In genomic region chr16:18342076-18342475, GRCm38 (mm10) we compare ENCODE assay signal across 13 mouse cellular contexts. TPM values are rescaled to one million over a fixed set of nuclear protein-coding genes. Genes with fewer than 3 reads are reported as not detected.
DNase-seq lines count a peak whose midpoint lies in the region; ATAC-seq and TF ChIP-seq lines count a peak whose summit lies in the region.
"Had no signal": no experiment of that assay in that cellular context is flagged by ENCODE, and none has a peak within 500 bp of the region (broad histone marks: within the 10 kb centered on the region; RNA-seq: fewer than 3 reads in every experiment).

No protein-coding gene starts in this region.

- intact Hi-C loops in gastrocnemius, adult 2 months (cut with DNase I), result no loop called here

- H3K9ac ChIP-seq in midbrain, embryonic 13.5 days (replicated peaks), result no peak overlapping the region
- no peak overlapping the region for H3K9ac ChIP-seq in midbrain, embryonic 14.5 days (replicated peaks; ENCODE audit: low read length)
- H3K9ac ChIP-seq in liver, embryonic 12.5 days, result peak overlapping the region; percentile 82

- peak overlapping the region; percentile 75; the same call in 1 of the 2 replicates for H3K4me2 ChIP-seq in midbrain, embryonic 13.5 days (replicated peaks)
- no peak overlapping the region; the same call in 1 of the 2 replicates for H3K4me2 ChIP-seq in midbrain, embryonic 14.5 days (ENCODE audit: low read length)
- H3K4me2 ChIP-seq in liver, embryonic 12.5 days, result peak overlapping the region; percentile 81

- peak overlapping the region; percentile 82 for H3K4me3 ChIP-seq in gastrocnemius, adult 2 months
- H3K4me3 ChIP-seq in midbrain, embryonic 13.5 days (replicated peaks), result no peak overlapping the region
- H3K4me3 ChIP-seq in midbrain, embryonic 14.5 days (replicated peaks; ENCODE audit: low read depth, low read length), result no peak overlapping the region
- H3K4me3 ChIP-seq in liver, embryonic 12.5 days, result peak overlapping the region; percentile 74

- no peak for ATAC-seq in midbrain, embryonic 13.5 days
- no peak for ATAC-seq in midbrain, embryonic 14.5 days (ENCODE audit: low FRiP score, low TSS enrichment)
- peak; percentile 30 for ATAC-seq in liver, embryonic 12.5 days
- ATAC-seq: forebrain, embryonic 16.5 days had no signal

- no peak for TF ChIP-seq CTCF in gastrocnemius, adult 2 months (IDR thresholded peaks at IDR 0.05)

- peaks cover 15% of the 10 kb centered on the region; the same call in 1 of the 2 replicates for H3K36me3 ChIP-seq in midbrain, embryonic 13.5 days
- peaks cover 5% of the 10 kb centered on the region; the same call in 1 of the 2 replicates for H3K36me3 ChIP-seq in midbrain, embryonic 14.5 days (ENCODE audit: control insufficient read depth, insufficient read depth, low read length)
- peaks cover 33% of the 10 kb centered on the region for H3K36me3 ChIP-seq in liver, embryonic 12.5 days

- H3K27me3 ChIP-seq in midbrain, embryonic 13.5 days, result 0 out of 2 replicates have a peak, but pooled peaks cover 4% of the 10 kb centered on the region
- no peaks in the 10 kb centered on the region for H3K27me3 ChIP-seq in midbrain, embryonic 14.5 days (ENCODE audit: control insufficient read depth, insufficient read depth, low read length)
- peaks cover 17% of the 10 kb centered on the region for H3K27me3 ChIP-seq in liver, embryonic 12.5 days (replicated peaks)

- 54% methylated on average over 2 of the region's 2 CpGs for whole genome bisulfite sequencing in midbrain, embryonic 13.5 days
- WGBS in midbrain, embryonic 14.5 days, result 78% methylated on average over 2 of the region's 2 CpGs
- 32% methylated on average over 2 of the region's 2 CpGs for WGBS in liver, embryonic 12.5 days (ENCODE audit: insufficient replicate concordance)

- H3K4me1 ChIP-seq in midbrain, embryonic 13.5 days (replicated peaks), result peaks cover 48% of the 10 kb centered on the region
- peaks cover 24% of the 10 kb centered on the region for H3K4me1 ChIP-seq in midbrain, embryonic 14.5 days (ENCODE audit: control insufficient read depth, insufficient read depth, low read length)
- H3K4me1 ChIP-seq in liver, embryonic 12.5 days, result peaks cover 63% of the 10 kb centered on the region

- H3K9me3 ChIP-seq in midbrain, embryonic 13.5 days, result no peaks in the 10 kb centered on the region
- H3K9me3 ChIP-seq in midbrain, embryonic 14.5 days (ENCODE audit: control insufficient read depth, low read length), result no peaks in the 10 kb centered on the region
- H3K9me3 ChIP-seq in liver, embryonic 12.5 days (replicated peaks), result no peaks in the 10 kb centered on the region

- H3K27ac ChIP-seq in gastrocnemius, adult 2 months, result peak overlapping the region; percentile 90
- no peak overlapping the region for H3K27ac ChIP-seq in midbrain, embryonic 13.5 days
- no peak overlapping the region for H3K27ac ChIP-seq in midbrain, embryonic 14.5 days (replicated peaks; ENCODE audit: low read depth, low read length)
- H3K27ac ChIP-seq in liver, embryonic 12.5 days, result peak overlapping the region; percentile 86

- no peak for DNase-seq in gastrocnemius, adult 2 months
- no peak for DNase-seq in gastrocnemius, adult 8-10 months (ENCODE audit: low spot score in 2 of 2)
- no peak for DNase-seq in midbrain, embryonic 14.5 days
- DNase-seq in layer of hippocampus, adult 8-10 months (ENCODE audit: low spot score in 2 of 2), result no peak
- DNase-seq in cerebellum, adult 9-11 months, result no peak
- DNase-seq in gastrocnemius, postnatal 25 days, result no peak
- DNase-seq: adrenal gland, adult 2 months; cerebellum, adult 11 months; heart, adult 2 months; lung, adult 18-20 months had no signal

RNA-seq across cellular contexts. Expression of gene Tango2, which starts 5.8 kb away (rescaled TPM):
- total RNA-seq in gastrocnemius, adult 2 months (2021), result 10 to 100 TPM; 41.8 to 59.7 TPM
- 10 to 100 TPM; 29.9 to 53.4 (median 43.1) TPM for total RNA-seq in gastrocnemius, adult 8-10 months (2022)
- polyA plus RNA-seq in midbrain, embryonic 13.5 days (2015; fragmentation: Nextera tagmentation; extraction: Ambion mirVana), result 63.1 and 66.5 TPM in 2 replicates
- polyA plus RNA-seq in midbrain, embryonic 14.5 days (2014; fragmentation: Nextera tagmentation; extraction: Ambion mirVana), result 70.0 TPM in 2 replicates
- 76.3 and 79.3 TPM in 2 replicates for polyA plus RNA-seq in liver, embryonic 12.5 days (2016; fragmentation: Nextera tagmentation; extraction: Ambion mirVana)
- total RNA-seq in layer of hippocampus, adult 8-10 months (2022), result 100 to 1,000 TPM; 112 to 138 (median 127) TPM
- 10 to 100 TPM; 37.3 to 37.6 TPM for total RNA-seq in gastrocnemius, postnatal 25 days (2021)

RNA-seq across cellular contexts. Expression of gene Arvcf, which starts 5.9 kb away (rescaled TPM):
- 1 to 10 TPM; 7.0 to 8.9 TPM for total RNA-seq in gastrocnemius, adult 2 months (2021)
- 10 to 100 TPM in 2 of 4 experiments, 1 to 10 TPM in 2; 7.8 to 12.7 (median 9.9) TPM for total RNA-seq in gastrocnemius, adult 8-10 months (2022)
- 109 and 111 TPM in 2 replicates for polyA plus RNA-seq in midbrain, embryonic 13.5 days (2015; fragmentation: Nextera tagmentation; extraction: Ambion mirVana)
- 70.2 and 70.4 TPM in 2 replicates for polyA plus RNA-seq in midbrain, embryonic 14.5 days (2014; fragmentation: Nextera tagmentation; extraction: Ambion mirVana)
- polyA plus RNA-seq in liver, embryonic 12.5 days (2016; fragmentation: Nextera tagmentation; extraction: Ambion mirVana), result 12.6 and 12.9 TPM in 2 replicates
- total RNA-seq in layer of hippocampus, adult 8-10 months (2022), result 10 to 100 TPM; 35.5 to 52.4 (median 41.6) TPM
- total RNA-seq in gastrocnemius, postnatal 25 days (2021), result 10 to 100 TPM; 12.5 to 14.3 TPM

RNA-seq across cellular contexts. Expression of gene Dgcr8, which starts 53.0 kb away (rescaled TPM):
- 10 to 100 TPM; 12.1 to 13.0 TPM for total RNA-seq in gastrocnemius, adult 2 months (2021)
- total RNA-seq in gastrocnemius, adult 8-10 months (2022), result 10 to 100 TPM; 10.7 to 14.7 (median 12.5) TPM
- polyA plus RNA-seq in midbrain, embryonic 13.5 days (2015; fragmentation: Nextera tagmentation; extraction: Ambion mirVana), result 36.3 and 39.7 TPM in 2 replicates
- 32.7 and 40.0 TPM in 2 replicates for polyA plus RNA-seq in midbrain, embryonic 14.5 days (2014; fragmentation: Nextera tagmentation; extraction: Ambion mirVana)
- polyA plus RNA-seq in liver, embryonic 12.5 days (2016; fragmentation: Nextera tagmentation; extraction: Ambion mirVana), result 17.1 and 19.0 TPM in 2 replicates
- 10 to 100 TPM; 40.5 to 65.1 (median 46.7) TPM for total RNA-seq in layer of hippocampus, adult 8-10 months (2022)
- total RNA-seq in gastrocnemius, postnatal 25 days (2021), result 10 to 100 TPM; 14.7 to 16.2 TPM

Comparison
In these comparisons a context has a peak if more than half of its experiments do, and no peak if none do; other contexts are left out.
1. H3K27ac ChIP-seq: peak in gastrocnemius, adult 2 months (single experiment) and liver, embryonic 12.5 days (single experiment); none in midbrain, embryonic 13.5 days (single experiment) and midbrain, embryonic 14.5 days (single experiment).
2. H3K4me3 ChIP-seq: peak in gastrocnemius, adult 2 months (single experiment) and liver, embryonic 12.5 days (single experiment); none in midbrain, embryonic 13.5 days (single experiment) and midbrain, embryonic 14.5 days (single experiment).